Mouse (Mus musculus) thymus, adult 2 months (tissue): ENCODE data around the gene Dnajc27.

Experiments
- CTCF ChIP-seq: fragments of 200-500 bp; IDR thresholded peaks from 2 replicates; pipeline ENCODE4 v1.5.1; 2012; ENCODE audit warnings: mild to moderate bottlenecking, control low read depth, low read length, moderate library complexity, borderline replicate concordance; ENCODE audit not compliant: control insufficient read depth, poor library complexity, insufficient read depth; ENCODE audit errors: extremely low read depth
- POLR2A ChIP-seq: fragments of 200-500 bp; IDR thresholded peaks from 2 replicates; pipeline ENCODE4 v1.6.1; 2012; ENCODE audit warnings: mild to moderate bottlenecking, low read length, control low read depth, moderate library complexity; ENCODE audit not compliant: control insufficient read depth, poor library complexity, insufficient read depth; ENCODE audit errors: extremely low read depth

GRCm38 (mm10) chr12:4065498-4065897 lies 16.9 kb upstream of the Dnajc27 start:
- TF ChIP-seq CTCF (no peak), POLR2A (no peak)
